ENCODE assay signal across 20 mouse cellular contexts in genomic region chr6:127876436-127876835, GRCm38 (mm10). TPM values are rescaled to one million over a fixed set of nuclear protein-coding genes. Genes with fewer than 3 reads are reported as not detected.
DNase-seq lines count a peak whose midpoint lies in the region; ATAC-seq and TF ChIP-seq lines count a peak whose summit lies in the region.
"Had no signal": no experiment of that assay in that cellular context is flagged by ENCODE, and none has a peak within 500 bp of the region (broad histone marks: within the 10 kb centered on the region; RNA-seq: fewer than 3 reads in every experiment).

No protein-coding gene starts in this region.

- peaks cover 7% of the 10 kb centered on the region for H3K9me3 ChIP-seq in midbrain, embryonic 11.5 days (ENCODE audit: control insufficient read depth, low read length)
- no peaks in the 10 kb centered on the region for H3K9me3 ChIP-seq in midbrain, embryonic 16.5 days (replicated peaks; ENCODE audit: control insufficient read depth, low read length, poor library complexity, severe bottlenecking)
- no peaks in the 10 kb centered on the region for H3K9me3 ChIP-seq in limb, embryonic 15.5 days
- H3K9me3 ChIP-seq: forebrain, embryonic 15.5 days had no signal

- intact Hi-C loops in gastrocnemius, adult 2 months (cut with DNase I) = no loop called here
- intact Hi-C loops in gastrocnemius, postnatal 36 days (cut with DNase I) = no loop called here

- no peak for ATAC-seq in midbrain, embryonic 11.5 days (ENCODE audit: low FRiP score)
- ATAC-seq in midbrain, embryonic 16.5 days = no peak
- ATAC-seq in limb, embryonic 15.5 days (ENCODE audit: insufficient number of reproducible peaks, low FRiP score, low TSS enrichment, low read depth) = no peak
- ATAC-seq: forebrain, embryonic 15.5 days had no signal

- H3K27ac ChIP-seq in gastrocnemius, adult 2 months = peak overlapping the region; percentile 66
- H3K27ac ChIP-seq in midbrain, embryonic 11.5 days (ENCODE audit: low read depth, low read length) = no peak overlapping the region
- no peak overlapping the region for H3K27ac ChIP-seq in midbrain, embryonic 16.5 days (ENCODE audit: low read length)
- H3K27ac ChIP-seq in embryonic fibroblast, embryonic 13.5 days (ENCODE audit: insufficient read depth, low read length) = peak overlapping the region; percentile 29
- H3K27ac ChIP-seq in limb, embryonic 15.5 days = peak overlapping the region; percentile 77
- H3K27ac ChIP-seq: forebrain, embryonic 15.5 days; heart, embryonic 15.5 days; hindbrain, embryonic 14.5 days; kidney, postnatal 0 days; liver, embryonic 13.5 days; midbrain, embryonic 12.5 days had no signal

- H3K4me2 ChIP-seq in midbrain, embryonic 11.5 days = no peak overlapping the region
- H3K4me2 ChIP-seq in midbrain, embryonic 16.5 days (ENCODE audit: low read length) = no peak overlapping the region
- H3K4me2 ChIP-seq in limb, embryonic 15.5 days = peak overlapping the region; percentile 19
- H3K4me2 ChIP-seq: forebrain, embryonic 15.5 days; heart, embryonic 15.5 days; hindbrain, embryonic 14.5 days; liver, embryonic 13.5 days; midbrain, embryonic 12.5 days had no signal

- H3K36me3 ChIP-seq in midbrain, embryonic 11.5 days (ENCODE audit: control insufficient read depth, insufficient read depth, low read length) = no peaks in the 10 kb centered on the region
- H3K36me3 ChIP-seq in midbrain, embryonic 16.5 days (ENCODE audit: control insufficient read depth, insufficient read depth, low read length) = no peaks in the 10 kb centered on the region
- H3K36me3 ChIP-seq in limb, embryonic 15.5 days = no peaks in the 10 kb centered on the region
- H3K36me3 ChIP-seq: forebrain, embryonic 15.5 days; heart, embryonic 15.5 days; liver, embryonic 13.5 days; midbrain, embryonic 12.5 days had no signal

- H3K4me1 ChIP-seq in midbrain, embryonic 11.5 days (ENCODE audit: control insufficient read depth, insufficient read depth, low read length) = no peaks in the 10 kb centered on the region
- H3K4me1 ChIP-seq in midbrain, embryonic 16.5 days (ENCODE audit: control insufficient read depth, insufficient read depth, low read length) = no peaks in the 10 kb centered on the region
- H3K4me1 ChIP-seq in embryonic fibroblast, embryonic 13.5 days (ENCODE audit: control insufficient read depth, insufficient read depth, low read length) = peaks cover 4% of the 10 kb centered on the region
- peaks cover 40% of the 10 kb centered on the region for H3K4me1 ChIP-seq in limb, embryonic 15.5 days
- H3K4me1 ChIP-seq: forebrain, embryonic 15.5 days; liver, embryonic 13.5 days; midbrain, embryonic 12.5 days had no signal

- no peaks in the 10 kb centered on the region for H3K27me3 ChIP-seq in midbrain, embryonic 11.5 days (ENCODE audit: control insufficient read depth, insufficient read depth, low read length)
- H3K27me3 ChIP-seq in midbrain, embryonic 16.5 days (ENCODE audit: control insufficient read depth, insufficient read depth, low read depth, low read length) = no peaks in the 10 kb centered on the region
- H3K27me3 ChIP-seq in limb, embryonic 15.5 days = no peaks in the 10 kb centered on the region
- H3K27me3 ChIP-seq: forebrain, embryonic 15.5 days; liver, embryonic 13.5 days; midbrain, embryonic 12.5 days had no signal

- WGBS in midbrain, embryonic 11.5 days = 90% methylated on average over 9 of the region's 9 CpGs
- WGBS in midbrain, embryonic 16.5 days = 87% methylated on average over 9 of the region's 9 CpGs
- WGBS in limb, embryonic 15.5 days = 63% methylated on average over 9 of the region's 9 CpGs

- TF ChIP-seq CTCF in gastrocnemius, adult 2 months (IDR thresholded peaks at IDR 0.05) = no peak
- TF ChIP-seq CTCF in embryonic fibroblast, embryonic 13.5 days (IDR thresholded peaks at IDR 0.05; ENCODE audit: borderline replicate concordance, insufficient read depth, low read length) = no peak

- TF ChIP-seq POLR2A in embryonic fibroblast, embryonic 13.5 days (IDR thresholded peaks at IDR 0.05; ENCODE audit: low read depth, low read length) = no peak

- DNase-seq in gastrocnemius, adult 2 months = peak; percentile 30
- no peak for DNase-seq in gastrocnemius, postnatal 36 days
- peak; percentile 59 for DNase-seq in midbrain, embryonic 11.5 days (ENCODE audit: low spot score, missing footprints)
- no peak for DNase-seq in layer of hippocampus, postnatal 10 days (ENCODE audit: low spot score in 2 of 2)
- DNase-seq in thymus, adult 18-20 months = no peak
- DNase-seq: cerebellum, adult 8-10 months; cerebellum, postnatal 36 days; kidney, adult 2 months; liver, embryonic 13.5 days had no signal

- peak overlapping the region; percentile 46 for H3K4me3 ChIP-seq in gastrocnemius, adult 2 months
- H3K4me3 ChIP-seq in midbrain, embryonic 11.5 days (ENCODE audit: low read depth, low read length) = no peak overlapping the region
- H3K4me3 ChIP-seq in midbrain, embryonic 16.5 days (ENCODE audit: low read depth, low read length) = no peak overlapping the region
- H3K4me3 ChIP-seq in embryonic fibroblast, embryonic 13.5 days (ENCODE audit: insufficient read depth, low read length) = no peak overlapping the region
- no peak overlapping the region for H3K4me3 ChIP-seq in limb, embryonic 15.5 days
- H3K4me3 ChIP-seq: forebrain, embryonic 15.5 days; heart, embryonic 15.5 days; liver, embryonic 13.5 days; midbrain, embryonic 12.5 days had no signal

- no peak overlapping the region for H3K9ac ChIP-seq in midbrain, embryonic 11.5 days (ENCODE audit: low read length)
- H3K9ac ChIP-seq in midbrain, embryonic 16.5 days (ENCODE audit: low read depth, low read length) = no peak overlapping the region
- no peak overlapping the region for H3K9ac ChIP-seq in limb, embryonic 15.5 days
- H3K9ac ChIP-seq: forebrain, embryonic 15.5 days; heart, embryonic 15.5 days; hindbrain, embryonic 14.5 days; liver, embryonic 13.5 days; midbrain, embryonic 12.5 days had no signal

RNA-seq across cellular contexts. Expression of gene Tspan11, which starts 11.0 kb away (rescaled TPM):
- 1 to 10 TPM in 1 of 2 experiments, under 1 TPM in 1; 0.74 to 1.0 TPM for total RNA-seq in gastrocnemius, adult 2 months (2021)
- total RNA-seq in gastrocnemius, postnatal 36 days (2021) = 1 to 10 TPM in 1 of 2 experiments, under 1 TPM in 1; 0.77 to 2.8 TPM
- 10.8 and 13.3 TPM in 2 replicates for polyA plus RNA-seq in midbrain, embryonic 11.5 days (2014; fragmentation: Nextera tagmentation; extraction: Ambion mirVana)
- polyA plus RNA-seq in midbrain, embryonic 16.5 days (2015; fragmentation: Nextera tagmentation; extraction: Ambion mirVana) = 5.5 and 5.7 TPM in 2 replicates
- polyA plus RNA-seq in embryonic fibroblast, embryonic 13.5 days (2011; ENCODE audit: insufficient read length, low read depth, missing spikeins) = 12.8 and 17.9 TPM in 2 replicates
- polyA plus RNA-seq in limb, embryonic 15.5 days (2015; fragmentation: Nextera tagmentation; extraction: Ambion mirVana) = 25.3 and 25.4 TPM in 2 replicates
- 1 to 10 TPM; 2.3 to 3.7 TPM for total RNA-seq in layer of hippocampus, postnatal 10 days (2021)
- total RNA-seq: megakaryocyte progenitor cell, adult 5-6 weeks; monocyte, adult 5-6 weeks; neutrophil, adult 5-6 weeks had no signal

Comparison
In these comparisons a context has a peak if more than half of its experiments do, and no peak if none do; other contexts are left out.
1. DNase-seq: peak in gastrocnemius, adult 2 months (single experiment) and midbrain, embryonic 11.5 days (single experiment); none in gastrocnemius, postnatal 36 days (0 of 2), layer of hippocampus, postnatal 10 days (0 of 2) and thymus, adult 18-20 months (0 of 2).
2. H3K27ac ChIP-seq: peak in gastrocnemius, adult 2 months (single experiment), embryonic fibroblast, embryonic 13.5 days (single experiment) and limb, embryonic 15.5 days (single experiment); none in midbrain, embryonic 11.5 days (single experiment) and midbrain, embryonic 16.5 days (single experiment).